Mouse (Mus musculus) ES-Bruce4 (cell line): ENCODE data around the gene Cyren.

Source experiments
- CTCF ChIP-seq: IDR thresholded peaks from one replicate; pipeline ENCODE4 v1.8.1; 2011; ENCODE audit warnings: low read depth, low read length
- EP300 ChIP-seq: IDR thresholded peaks from 2 replicates; pipeline ENCODE4 v1.6.1; 2011; ENCODE audit warnings: low read depth, low read length; ENCODE audit not compliant: insufficient read depth

DNA sequence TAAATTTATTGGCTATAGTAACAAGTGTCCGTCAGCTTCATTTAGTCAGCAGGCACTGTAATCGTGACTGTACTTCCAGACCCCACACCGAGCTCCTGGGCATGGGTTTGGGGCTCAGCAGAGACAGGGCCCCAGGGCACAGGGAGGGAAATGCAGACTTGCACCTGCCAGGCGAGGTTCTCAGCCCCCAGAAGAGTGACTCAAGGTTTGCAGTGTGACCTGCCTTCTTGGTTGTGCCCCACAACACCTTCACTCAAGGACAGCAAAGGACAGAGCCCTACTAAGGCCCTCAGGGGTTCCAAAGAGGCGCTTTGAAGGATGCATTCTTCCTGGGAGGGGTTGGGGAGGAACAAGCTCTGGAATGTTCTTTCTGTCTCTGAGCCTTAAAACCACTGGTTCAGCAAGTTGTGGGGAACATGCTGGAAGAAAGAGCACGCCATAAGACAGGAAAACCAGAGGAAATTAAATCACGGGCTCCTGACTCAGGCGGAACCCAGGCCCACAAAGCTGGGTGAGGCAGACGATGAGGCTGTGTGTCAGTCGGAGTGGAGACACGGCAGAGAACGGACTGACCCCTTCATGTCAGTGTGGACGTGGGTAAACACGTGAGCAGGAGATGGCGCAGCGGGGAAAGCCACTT is 1.4 kb upstream of the Cyren start:
- TF ChIP-seq EP300 (no peak), CTCF (no peak)
